ENCODE assay signal across 27 mouse cellular contexts in the genomic region with DNA sequence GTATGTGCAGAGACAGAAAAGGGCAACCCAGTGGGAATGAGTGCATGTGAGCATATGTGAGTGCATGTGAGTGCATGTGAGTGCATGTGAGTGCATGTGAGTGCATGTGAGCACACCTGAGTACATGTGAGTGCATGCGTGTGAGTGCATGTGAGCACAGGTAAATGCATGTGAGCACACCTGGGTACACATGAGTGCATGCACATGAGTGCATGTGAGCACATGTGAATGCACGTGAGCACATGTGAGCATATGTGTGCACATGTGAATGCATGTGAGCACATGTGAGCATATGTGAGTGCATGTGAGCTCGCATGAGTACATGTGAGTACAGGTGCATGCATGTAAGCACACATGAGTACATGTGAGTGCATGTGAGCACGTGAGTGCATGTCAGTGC.
DNase-seq lines count a peak whose midpoint lies in the region; ATAC-seq and TF ChIP-seq lines count a peak whose summit lies in the region.
"Had no signal": no experiment of that assay in that cellular context is flagged by ENCODE, and none has a peak within 500 bp of the region (broad histone marks: within the 10 kb centered on the region; RNA-seq: fewer than 3 reads in every experiment).

No protein-coding gene starts in this region.

- H3K27me3 ChIP-seq in G1E (ENCODE audit: insufficient read depth, low read length) = no peaks in the 10 kb centered on the region
- H3K27me3 ChIP-seq in splenic B cell, adult 2 months (ENCODE audit: control insufficient read depth, insufficient read depth, low read length, poor library complexity, severe bottlenecking) = no peaks in the 10 kb centered on the region; the same call in 1 of the 2 replicates
- H3K27me3 ChIP-seq: CH12.LX; embryonic facial prominence, embryonic 13.5 days; embryonic facial prominence, embryonic 15.5 days; forebrain, embryonic 12.5 days; Patski had no signal

- no peaks in the 10 kb centered on the region for H3K36me3 ChIP-seq in G1E (replicated peaks)
- no peaks in the 10 kb centered on the region for H3K36me3 ChIP-seq in splenic B cell, adult 2 months (ENCODE audit: control insufficient read depth, insufficient read depth, low read length, poor library complexity, severe bottlenecking)
- H3K36me3 ChIP-seq: embryonic facial prominence, embryonic 13.5 days; embryonic facial prominence, embryonic 15.5 days; forebrain, embryonic 10.5 days; forebrain, embryonic 12.5 days had no signal

- no peak for ATAC-seq in G1E (ENCODE audit: extremely low read depth, insufficient number of reproducible peaks, low FRiP score, poor library complexity, severe bottlenecking)
- ATAC-seq: activated CD4-positive, CD25-positive, alpha-beta regulatory T cell, adult 4 months; CD4-positive, CD25-positive, alpha-beta regulatory T cell, adult 4 months; forebrain, embryonic 14.5 days; forebrain, embryonic 16.5 days; Patski had no signal

- DNase-seq in heart, adult 11 months = peak; percentile 60
- DNase-seq in heart, adult 9 months (ENCODE audit: low spot score in 2 of 2) = no peak
- DNase-seq in G1E (ENCODE audit: low spot score) = no peak
- peak; percentile 2 for DNase-seq in splenic B cell, adult 2 months (ENCODE audit: low read depth, low spot score)
- DNase-seq in gastrocnemius, postnatal 25 days = no peak
- DNase-seq: adrenal gland, adult 2 months; adrenal gland, postnatal 10 days; adrenal gland, postnatal 25 days; B cell, adult 2 months; cerebellum, adult 11 months; cerebellum, adult 18-20 months; cerebellum, adult 8-10 months; cerebellum, adult 9-11 months; cerebellum, postnatal 14 days; cerebellum, postnatal 36 days; embryo, embryonic 11 days had no signal

- no peak for TF ChIP-seq CTCF in G1E (IDR thresholded peaks at IDR 0.05; ENCODE audit: low read depth, low read length)

- peak overlapping the region; percentile 45; the same call in 1 of the 2 replicates for H3K4me3 ChIP-seq in G1E (ENCODE audit: low read depth, low read length)
- H3K4me3 ChIP-seq: embryonic facial prominence, embryonic 13.5 days; embryonic facial prominence, embryonic 15.5 days; erythroblast, embryonic 14.5 days; forebrain, embryonic 10.5 days; forebrain, embryonic 12.5 days had no signal

- no peaks in the 10 kb centered on the region; the same call in 1 of the 2 replicates for H3K4me1 ChIP-seq in G1E (ENCODE audit: insufficient read depth, low read depth, low read length)
- H3K4me1 ChIP-seq: embryonic facial prominence, embryonic 13.5 days; embryonic facial prominence, embryonic 15.5 days; forebrain, embryonic 10.5 days; forebrain, embryonic 12.5 days had no signal

- peaks cover 8% of the 10 kb centered on the region for H3K9me3 ChIP-seq in G1E (replicated peaks)
- H3K9me3 ChIP-seq: embryonic facial prominence, embryonic 13.5 days; embryonic facial prominence, embryonic 15.5 days; forebrain, embryonic 10.5 days; forebrain, embryonic 12.5 days had no signal

Comparison
In these comparisons a context has a peak if more than half of its experiments do, and no peak if none do; other contexts are left out.
1. DNase-seq: peak in heart, adult 11 months (single experiment) and splenic B cell, adult 2 months (single experiment); none in heart, adult 9 months (0 of 2), G1E (single experiment) and gastrocnemius, postnatal 25 days (single experiment).